Mouse (Mus musculus) liver, adult 2 months (tissue): Measurements from ENCODE around the gene Adamts18.

Experiments
- CTCF ChIP-seq: fragments of 200-500 bp; IDR thresholded peaks from 2 replicates; pipeline ENCODE4 v1.5.1; 2011; ENCODE audit warnings: low read depth, low read length, control low read depth
- POLR2A ChIP-seq: fragments of 200-500 bp; IDR thresholded peaks from 2 replicates; pipeline ENCODE4 v1.6.1; 2011; ENCODE audit warnings: low read length, control low read depth; ENCODE audit not compliant: insufficient read depth; ENCODE audit errors: extremely low read depth

- TF ChIP-seq CTCF (no peak), POLR2A (no peak)
Observed at GRCm38 (mm10) chr8:113803830-113804611, 44.5 kb downstream of the Adamts18 start.
